Mouse (Mus musculus): ENCODE results near the gene Gm11437. TPM values are rescaled to one million over a fixed set of nuclear protein-coding genes. Genes with fewer than 3 reads are reported as not detected.

Gene Gm11437
- polyA plus RNA-seq (2012; rRNA removed): not detected in 2 replicates
- not detected in 2 replicates for polyA plus RNA-seq (2014; fragmentation: Nextera tagmentation; extraction: Ambion mirVana)

DNA sequence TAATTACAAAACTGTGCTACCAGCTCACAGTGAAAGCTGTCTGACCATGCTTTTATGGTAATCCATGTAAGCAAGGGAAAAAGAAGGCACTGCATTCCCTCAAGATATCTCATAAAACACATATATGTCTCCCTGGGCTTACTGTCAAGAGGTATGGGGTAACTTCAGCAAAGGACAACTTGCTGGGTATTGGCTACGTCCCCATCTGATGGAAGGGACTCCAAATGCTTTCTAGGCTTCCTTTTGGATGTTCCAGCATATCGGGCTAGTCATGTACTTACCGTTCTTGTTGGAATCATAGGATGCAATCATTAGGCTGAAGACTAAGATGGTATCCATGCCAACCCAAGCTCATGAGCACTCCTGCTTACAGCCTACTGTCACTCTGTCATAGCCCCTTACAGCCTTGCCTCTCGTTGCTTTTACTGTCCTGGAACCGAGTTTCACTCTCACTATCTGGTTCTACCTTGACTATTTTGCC lies at the start of gene Gm11437:
Gene Gm11437, minus strand, starts transcription at position 431 of the 481 bp plus-strand sequence.
- Histone ChIP-seq H3K4me1 (ENCODE audit: control insufficient read depth, insufficient read depth, low read length) (0 out of 2 replicates have a peak, but pooled peaks cover 3% of the 10 kb centered on the region), H3K27me3 (ENCODE audit: control insufficient read depth, insufficient read depth, low read length) (no peaks in the 10 kb centered on the region), H3K36me3 (ENCODE audit: control insufficient read depth, insufficient read depth, low read length) (no peaks in the 10 kb centered on the region), H3K27ac (replicated peaks; ENCODE audit: low read depth, low read length) (no peak within 1 kb of the TSS), H3K9me3 (ENCODE audit: control insufficient read depth, low read length) (no peaks in the 10 kb centered on the region), H3K4me3 (replicated peaks; ENCODE audit: low read length) (no peak within 1 kb of the TSS), H3K4me2 (replicated peaks; ENCODE audit: low read depth, low read length, severe bottlenecking) (no peak within 1 kb of the TSS), H3K9ac (ENCODE audit: low read depth, low read length, severe bottlenecking) (no peak within 1 kb of the TSS)
- DNase-seq (ENCODE audit: low spot score) (no peak), ATAC-seq (ENCODE audit: low FRiP score, low read depth) (no peak)
- WGBS: 80% methylated on average over 5 of the region's 5 CpGs
- TF ChIP-seq POLR2A (IDR thresholded peaks at IDR 0.05; ENCODE audit: borderline replicate concordance, extremely low read depth, insufficient read depth, insufficient read length): no peak

DNA sequence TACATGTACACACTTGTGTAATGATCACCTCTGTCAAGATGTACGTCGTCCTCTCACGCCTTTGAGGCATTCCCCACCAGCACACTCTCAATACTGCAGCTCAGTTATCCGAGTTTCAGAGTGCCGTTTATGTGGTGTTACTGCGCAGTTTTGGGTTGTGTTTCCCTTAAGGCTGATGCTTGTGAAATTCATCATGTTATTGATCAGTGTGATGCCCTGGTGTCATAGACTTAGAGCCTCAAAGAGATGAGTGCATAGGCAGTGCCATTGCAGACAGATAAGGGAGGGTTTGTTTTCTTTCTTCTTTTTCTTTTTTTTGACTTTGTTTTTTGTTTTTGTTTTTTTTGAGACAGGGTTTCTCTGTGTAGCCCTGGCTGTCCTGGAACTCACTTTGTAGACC lies 43.6 kb upstream of the Gm11437 start:
- H3K9ac ChIP-seq (ENCODE audit: low read depth, low read length, severe bottlenecking): no peak overlapping the region
- no peak for TF ChIP-seq POLR2A (IDR thresholded peaks at IDR 0.05; ENCODE audit: borderline replicate concordance, extremely low read depth, insufficient read depth, insufficient read length)
- H3K4me1 ChIP-seq (ENCODE audit: control insufficient read depth, insufficient read depth, low read length): no peaks in the 10 kb centered on the region
- H3K36me3 ChIP-seq (ENCODE audit: control insufficient read depth, insufficient read depth, low read length): peaks cover 5% of the 10 kb centered on the region; the same call in 1 of the 2 replicates
- 91% methylated on average over 6 of the region's 6 CpGs for WGBS
- no peaks in the 10 kb centered on the region for H3K27me3 ChIP-seq (ENCODE audit: control insufficient read depth, insufficient read depth, low read length)
- no peak overlapping the region for H3K4me3 ChIP-seq (replicated peaks; ENCODE audit: low read length)
- no peak overlapping the region for H3K27ac ChIP-seq (replicated peaks; ENCODE audit: low read depth, low read length)
- DNase-seq (ENCODE audit: low spot score): no peak
- H3K9me3 ChIP-seq (ENCODE audit: control insufficient read depth, low read length): no peaks in the 10 kb centered on the region
- ATAC-seq (ENCODE audit: low FRiP score, low read depth): no peak
- no peak overlapping the region for H3K4me2 ChIP-seq (replicated peaks; ENCODE audit: low read depth, low read length, severe bottlenecking)

DNA sequence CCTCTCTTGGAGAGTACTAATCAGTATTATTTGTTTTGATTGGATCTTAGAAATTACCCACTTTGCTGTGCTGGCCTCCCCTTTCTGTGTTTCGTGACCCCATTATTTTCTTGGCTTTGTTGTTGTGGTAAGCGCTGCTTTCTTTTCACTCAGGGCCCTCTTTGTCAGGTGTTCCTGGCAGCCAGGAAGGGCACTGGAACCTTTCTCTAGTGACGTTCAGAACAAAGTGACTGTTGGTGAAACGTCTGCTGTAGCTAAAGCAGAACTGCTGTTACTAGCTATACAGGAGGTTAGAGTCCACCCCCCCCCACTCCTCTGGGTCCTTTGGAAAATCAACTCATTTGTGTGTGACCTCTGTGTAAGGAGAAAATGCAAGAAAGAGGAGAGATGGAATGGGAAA lies 38.5 kb upstream of the Gm11437 start:
- no peak overlapping the region for H3K27ac ChIP-seq (replicated peaks; ENCODE audit: low read depth, low read length)
- H3K4me2 ChIP-seq (replicated peaks; ENCODE audit: low read depth, low read length, severe bottlenecking): no peak overlapping the region
- peaks cover 5% of the 10 kb centered on the region; the same call in 1 of the 2 replicates for H3K36me3 ChIP-seq (ENCODE audit: control insufficient read depth, insufficient read depth, low read length)
- H3K27me3 ChIP-seq (ENCODE audit: control insufficient read depth, insufficient read depth, low read length): no peaks in the 10 kb centered on the region
- DNase-seq (ENCODE audit: low spot score): no peak
- H3K9ac ChIP-seq (ENCODE audit: low read depth, low read length, severe bottlenecking): no peak overlapping the region
- 70% methylated on average over 4 of the region's 4 CpGs for WGBS
- no peaks in the 10 kb centered on the region for H3K4me1 ChIP-seq (ENCODE audit: control insufficient read depth, insufficient read depth, low read length)
- no peak overlapping the region for H3K4me3 ChIP-seq (replicated peaks; ENCODE audit: low read length)
- no peak for TF ChIP-seq POLR2A (IDR thresholded peaks at IDR 0.05; ENCODE audit: borderline replicate concordance, extremely low read depth, insufficient read depth, insufficient read length)
- H3K9me3 ChIP-seq (ENCODE audit: control insufficient read depth, low read length): no peaks in the 10 kb centered on the region
- no peak for ATAC-seq (ENCODE audit: low FRiP score, low read depth)

- Histone ChIP-seq H3K4me1 (ENCODE audit: control insufficient read depth, insufficient read depth, low read length) (no peaks in the 10 kb centered on the region), H3K4me2 (replicated peaks; ENCODE audit: low read depth, low read length, severe bottlenecking) (no peak overlapping the region), H3K36me3 (ENCODE audit: control insufficient read depth, insufficient read depth, low read length) (peaks cover 13% of the 10 kb centered on the region; the same call in 1 of the 2 replicates), H3K27me3 (ENCODE audit: control insufficient read depth, insufficient read depth, low read length) (no peaks in the 10 kb centered on the region), H3K9ac (ENCODE audit: low read depth, low read length, severe bottlenecking) (no peak overlapping the region), H3K27ac (replicated peaks; ENCODE audit: low read depth, low read length) (no peak overlapping the region), H3K9me3 (ENCODE audit: control insufficient read depth, low read length) (no peaks in the 10 kb centered on the region), H3K4me3 (replicated peaks; ENCODE audit: low read length) (no peak overlapping the region)
- 92% methylated on average over 3 of the region's 3 CpGs for WGBS
- DNase-seq (ENCODE audit: low spot score) (no peak), ATAC-seq (ENCODE audit: low FRiP score, low read depth) (no peak)
- no peak for TF ChIP-seq POLR2A (IDR thresholded peaks at IDR 0.05; ENCODE audit: borderline replicate concordance, extremely low read depth, insufficient read depth, insufficient read length)
These were observed 30.5 kb upstream of the Gm11437 start for GRCm38 (mm10) chr11:84197607-84198402.

DNA sequence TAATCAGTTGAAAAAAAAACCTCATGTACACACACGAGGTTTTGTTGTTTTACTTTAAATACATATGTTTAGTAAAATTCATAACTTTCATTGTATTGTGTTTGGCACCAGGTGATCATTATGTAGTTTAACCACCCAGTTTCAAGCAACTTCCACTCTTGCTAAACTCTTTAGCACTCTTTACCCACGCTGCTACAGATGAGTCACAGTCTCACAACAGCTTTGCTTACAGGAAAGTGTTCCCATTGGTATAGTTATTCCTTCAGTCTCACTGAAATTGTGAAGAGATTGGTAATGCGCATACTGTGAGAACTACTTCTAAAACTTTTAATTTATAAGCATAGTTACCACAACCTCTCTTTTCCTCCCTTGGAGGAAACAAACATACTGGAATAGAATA lies 27.5 kb upstream of the Gm11437 start:
- Histone ChIP-seq H3K9me3 (ENCODE audit: control insufficient read depth, low read length) (no peaks in the 10 kb centered on the region), H3K36me3 (ENCODE audit: control insufficient read depth, insufficient read depth, low read length) (peaks cover 13% of the 10 kb centered on the region; the same call in 1 of the 2 replicates), H3K4me3 (replicated peaks; ENCODE audit: low read length) (no peak overlapping the region), H3K4me2 (replicated peaks; ENCODE audit: low read depth, low read length, severe bottlenecking) (no peak overlapping the region), H3K27ac (replicated peaks; ENCODE audit: low read depth, low read length) (no peak overlapping the region), H3K27me3 (ENCODE audit: control insufficient read depth, insufficient read depth, low read length) (no peaks in the 10 kb centered on the region), H3K9ac (ENCODE audit: low read depth, low read length, severe bottlenecking) (no peak overlapping the region), H3K4me1 (ENCODE audit: control insufficient read depth, insufficient read depth, low read length) (no peaks in the 10 kb centered on the region)
- ATAC-seq (ENCODE audit: low FRiP score, low read depth): no peak
- WGBS: 76% methylated on average over 3 of the region's 3 CpGs
- TF ChIP-seq POLR2A (IDR thresholded peaks at IDR 0.05; ENCODE audit: borderline replicate concordance, extremely low read depth, insufficient read depth, insufficient read length): no peak
- DNase-seq (ENCODE audit: low spot score): no peak

All from limb, embryonic 14.5 days (tissue).